Mouse (Mus musculus) forebrain, embryonic 12.5 days (tissue): ENCODE results near the gene Gm21721. TPM values are rescaled to one million over a fixed set of nuclear protein-coding genes. Genes with fewer than 3 reads are reported as not detected.
"Not testable (repeated sequence)": the region's sequence is repeated elsewhere in the genome, so short reads cannot be mapped to it uniquely, and the experiment has no call there.

Experiments
- ATAC-seq: fragments of 200-750 bp; cut with Nextera tagmentation; 2 replicates; pipeline ENCODE4 v1.8.0; 2017; ENCODE audit warnings: moderate TSS enrichment; ENCODE audit not compliant: low FRiP score
- H3K27ac ChIP-seq: fragments of 300-500 bp; sonication (generic); 2 replicates; pipeline ENCODE4 v1.5.1; 2016; ENCODE audit warnings: mild to moderate bottlenecking
- H3K27me3 ChIP-seq: fragments of 300-500 bp; sonication (generic); 2 replicates; pipeline ENCODE4 v1.6.1; 2016; ENCODE audit warnings: mild to moderate bottlenecking
- H3K36me3 ChIP-seq: fragments of 300-500 bp; sonication (generic); replicated peaks from 2 replicates; pipeline ENCODE4 v1.6.1; 2016; ENCODE audit warnings: mild to moderate bottlenecking
- H3K4me1 ChIP-seq: fragments of 300-500 bp; sonication (generic); 2 replicates; pipeline ENCODE4 v1.6.1; 2016
- H3K4me2 ChIP-seq: fragments of 300-500 bp; sonication (generic); 2 replicates; pipeline ENCODE4 v1.6.1; 2016; ENCODE audit warnings: mild to moderate bottlenecking, moderate library complexity
- H3K4me3 ChIP-seq: fragments of 300-500 bp; sonication (generic); replicated peaks from 2 replicates; pipeline ENCODE4 v1.5.1; 2016; ENCODE audit warnings: mild to moderate bottlenecking
- H3K9ac ChIP-seq: fragments of 300-500 bp; sonication (generic); 2 replicates; pipeline ENCODE4 v1.6.1; 2016; ENCODE audit warnings: mild to moderate bottlenecking
- H3K9me3 ChIP-seq: fragments of 300-500 bp; sonication (generic); 2 replicates; pipeline ENCODE4 v1.6.1; 2016
- WGBS: fragments of 180-500 bp; shearing (Covaris S2); methylation state at CpG from one replicate; pipeline ENCODE4 v1.1.7; 2016; 5-methylcytosine and 5-hydroxymethylcytosine counted together
- polyA plus RNA-seq: library from polyadenylated mRNA; unstranded; fragments of >200 nt; fragmentation: Nextera tagmentation; extraction: Ambion mirVana; gene quantifications from 2 replicates; pipeline ENCODE4 v1.2.1, GENCODE M21; 2016

The Gm21721 gene
- not detected in 2 replicates for polyA plus RNA-seq

DNA sequence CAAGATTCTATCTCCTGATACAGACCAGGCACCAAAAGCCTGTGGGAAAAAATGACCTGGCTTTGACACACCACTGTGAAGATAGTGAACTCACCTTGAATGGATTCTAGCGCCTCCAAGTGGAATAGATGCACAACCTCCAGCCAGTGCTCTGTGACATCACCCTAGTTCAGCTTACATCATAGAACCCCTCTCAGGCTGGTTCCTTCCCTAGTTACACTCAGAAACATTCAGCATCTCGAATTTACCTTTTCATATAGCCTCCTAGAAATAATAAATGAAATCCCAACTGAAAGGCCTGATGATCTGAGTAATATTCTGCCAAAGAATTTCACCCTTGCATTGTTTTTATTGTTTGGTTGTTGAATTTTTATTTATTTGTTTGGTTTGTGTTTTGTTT, at the start of gene Gm21721:
Gene Gm21721, minus strand, starts transcription at position 101 of the 400 bp plus-strand sequence.
- not testable (repeated sequence) for H3K4me2 ChIP-seq, H3K27ac ChIP-seq, H3K9me3 ChIP-seq, ATAC-seq, H3K4me3 ChIP-seq, H3K27me3 ChIP-seq, H3K4me1 ChIP-seq, H3K9ac ChIP-seq, H3K36me3 ChIP-seq
- WGBS: 20% methylated on average over 1 of the region's 2 CpGs

Other genes with a start within 250 kb of the Gm21721 start
- gene Gm21292, start 68.3 kb downstream of the Gm21721 start, polyA plus RNA-seq: not detected in 2 replicates
- not detected in 2 replicates for gene Gm21812, start 145.0 kb upstream of the Gm21721 start, polyA plus RNA-seq
- gene Gm21874, start 214.0 kb upstream of the Gm21721 start, polyA plus RNA-seq: not detected in 2 replicates